Mouse (Mus musculus): Measurements from ENCODE around the gene Pld1. TPM values are rescaled to one million over a fixed set of nuclear protein-coding genes. Genes with fewer than 3 reads are reported as not detected.

Gene Pld1
- polyA plus RNA-seq, 1 experiment from 2014 or later = 5.6 TPM

DNA sequence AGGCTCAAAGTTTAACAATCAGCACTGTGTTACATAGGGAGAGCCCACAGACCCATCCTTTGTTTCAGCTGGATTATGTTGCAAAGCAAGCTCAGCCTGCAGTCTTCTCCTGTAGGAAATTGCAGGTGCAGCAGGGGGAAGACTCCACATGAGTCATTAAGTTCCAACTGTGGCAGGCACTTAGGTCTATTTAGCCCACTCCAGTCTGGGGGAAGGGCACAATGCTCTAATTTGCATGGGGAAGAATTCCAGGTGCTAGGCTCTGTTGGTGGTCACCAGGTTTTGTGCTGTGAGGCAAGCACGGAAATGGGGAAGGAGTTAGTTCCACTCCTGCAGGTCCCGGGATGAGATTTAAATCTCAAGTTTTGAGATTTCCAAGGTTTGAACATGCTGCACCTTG is 99.6 kb downstream of the Pld1 start:
- H3K9me3 ChIP-seq = peaks cover 6% of the 10 kb centered on the region; the same call in 1 of the 2 replicates
- ATAC-seq (ENCODE audit: low read depth) = no peak

DNA sequence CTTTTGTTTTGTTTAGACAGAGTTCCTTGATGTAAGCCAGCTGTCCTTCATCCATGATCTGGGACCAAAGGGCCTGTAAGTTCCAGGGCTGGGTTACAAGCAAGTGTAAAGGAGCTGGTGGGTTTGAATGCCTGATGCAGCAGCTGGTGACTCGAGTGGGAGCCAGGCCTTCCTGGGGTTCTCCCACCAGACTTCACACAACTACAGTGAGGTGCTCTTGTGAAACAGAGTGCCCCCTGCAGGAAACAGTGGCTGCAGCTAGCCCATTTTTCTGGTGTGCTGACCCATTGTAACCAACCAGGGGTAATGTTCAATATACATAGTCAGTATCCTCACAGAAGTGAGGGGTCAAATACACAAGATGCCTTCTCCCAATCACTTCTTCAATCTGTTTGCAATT is 101.3 kb downstream of the Pld1 start:
- Histone ChIP-seq H3K9me3 (peaks cover 6% of the 10 kb centered on the region; the same call in 1 of the 2 replicates), H3K4me3 (no peak overlapping the region), H3K36me3 (peaks cover 13% of the 10 kb centered on the region), H3K9ac (no peak overlapping the region), H3K4me2 (no peak overlapping the region), H3K27me3 (no peaks in the 10 kb centered on the region), H3K27ac (replicated peaks) (no peak overlapping the region), H3K4me1 (replicated peaks) (no peaks in the 10 kb centered on the region)
- 30% methylated on average over 1 of the region's 1 CpGs for WGBS
- no peak for ATAC-seq (ENCODE audit: low read depth)

More for the DNA sequence above, 99.6 kb downstream of the Pld1 start:
- H3K4me2 ChIP-seq = no peak overlapping the region
- H3K36me3 ChIP-seq = peaks cover 13% of the 10 kb centered on the region
- H3K4me3 ChIP-seq = no peak overlapping the region
- H3K27me3 ChIP-seq = no peaks in the 10 kb centered on the region
- no peak overlapping the region for H3K27ac ChIP-seq (replicated peaks)
- WGBS = 24% methylated on average over 2 of the region's 2 CpGs
- H3K4me1 ChIP-seq (replicated peaks) = no peaks in the 10 kb centered on the region
- no peak overlapping the region for H3K9ac ChIP-seq

GRCm38 (mm10) chr3:28041236-28041635 is 102.7 kb downstream of the Pld1 start:
- H3K4me1 ChIP-seq (replicated peaks) = no peaks in the 10 kb centered on the region
- no peaks in the 10 kb centered on the region for H3K27me3 ChIP-seq
- no peak overlapping the region for H3K9ac ChIP-seq
- peaks cover 6% of the 10 kb centered on the region; the same call in 1 of the 2 replicates for H3K9me3 ChIP-seq
- no peak overlapping the region for H3K4me2 ChIP-seq
- H3K36me3 ChIP-seq = peaks cover 13% of the 10 kb centered on the region
- no peak overlapping the region for H3K4me3 ChIP-seq
- ATAC-seq (ENCODE audit: low read depth) = no peak
- H3K27ac ChIP-seq (replicated peaks) = no peak overlapping the region
- WGBS = 92% methylated on average over 8 of the region's 8 CpGs

DNA sequence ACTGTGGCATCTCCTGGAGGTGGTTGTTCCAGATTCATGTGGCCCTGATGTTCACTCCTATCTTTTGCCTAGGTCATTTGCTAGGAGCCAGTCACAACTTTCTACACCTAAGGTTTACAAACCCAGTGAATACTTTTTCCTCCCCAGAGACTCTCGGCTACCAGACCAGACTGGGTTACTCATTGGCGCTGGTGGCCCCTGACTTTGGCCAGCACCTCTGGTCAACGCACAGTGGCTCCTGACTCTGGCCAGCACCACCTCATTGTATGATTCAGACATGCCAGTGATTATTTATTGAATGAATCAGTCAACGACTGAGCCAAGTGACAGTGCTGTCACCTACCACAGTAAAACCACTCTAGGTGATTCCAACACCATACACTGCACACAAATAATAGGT is 103.9 kb downstream of the Pld1 start:
- Histone ChIP-seq H3K4me2 (no peak overlapping the region), H3K27me3 (no peaks in the 10 kb centered on the region), H3K4me3 (no peak overlapping the region), H3K27ac (replicated peaks) (no peak overlapping the region), H3K36me3 (peaks cover 13% of the 10 kb centered on the region), H3K4me1 (replicated peaks) (no peaks in the 10 kb centered on the region), H3K9me3 (peaks cover 6% of the 10 kb centered on the region; the same call in 1 of the 2 replicates), H3K9ac (no peak overlapping the region)
- ATAC-seq (ENCODE audit: low read depth) = no peak
- 95% methylated on average over 4 of the region's 4 CpGs for WGBS

- Histone ChIP-seq H3K4me3 (no peak overlapping the region), H3K27ac (replicated peaks) (no peak overlapping the region), H3K27me3 (no peaks in the 10 kb centered on the region), H3K4me1 (replicated peaks) (no peaks in the 10 kb centered on the region), H3K4me2 (no peak overlapping the region), H3K36me3 (peaks cover 1% of the 10 kb centered on the region; the same call in 1 of the 2 replicates), H3K9me3 (no peaks in the 10 kb centered on the region), H3K9ac (no peak overlapping the region)
- WGBS = 82% methylated on average over 5 of the region's 5 CpGs
- no peak for ATAC-seq (ENCODE audit: low read depth)
These were observed 109.1 kb downstream of the Pld1 start for GRCm38 (mm10) chr3:28047599-28047998.

GRCm38 (mm10) chr3:28049526-28049925 is 111.0 kb downstream of the Pld1 start:
- Histone ChIP-seq H3K4me3 (no peak overlapping the region), H3K27ac (replicated peaks) (no peak overlapping the region), H3K9me3 (no peaks in the 10 kb centered on the region), H3K9ac (no peak overlapping the region), H3K36me3 (no peaks in the 10 kb centered on the region), H3K4me2 (no peak overlapping the region), H3K4me1 (replicated peaks) (no peaks in the 10 kb centered on the region), H3K27me3 (no peaks in the 10 kb centered on the region)
- ATAC-seq (ENCODE audit: low read depth) = no peak
- 92% methylated on average over 2 of the region's 2 CpGs for WGBS

- H3K4me3 ChIP-seq = no peak overlapping the region
- H3K27me3 ChIP-seq = no peaks in the 10 kb centered on the region
- no peak overlapping the region for H3K9ac ChIP-seq
- H3K4me2 ChIP-seq = no peak overlapping the region
- no peaks in the 10 kb centered on the region for H3K36me3 ChIP-seq
- H3K9me3 ChIP-seq = no peaks in the 10 kb centered on the region
- 84% methylated on average over 4 of the region's 4 CpGs for WGBS
- H3K4me1 ChIP-seq (replicated peaks) = no peaks in the 10 kb centered on the region
- H3K27ac ChIP-seq (replicated peaks) = no peak overlapping the region
- no peak for ATAC-seq (ENCODE audit: low read depth)
These were observed 114.6 kb downstream of the Pld1 start for GRCm38 (mm10) chr3:28053076-28053475.

DNA sequence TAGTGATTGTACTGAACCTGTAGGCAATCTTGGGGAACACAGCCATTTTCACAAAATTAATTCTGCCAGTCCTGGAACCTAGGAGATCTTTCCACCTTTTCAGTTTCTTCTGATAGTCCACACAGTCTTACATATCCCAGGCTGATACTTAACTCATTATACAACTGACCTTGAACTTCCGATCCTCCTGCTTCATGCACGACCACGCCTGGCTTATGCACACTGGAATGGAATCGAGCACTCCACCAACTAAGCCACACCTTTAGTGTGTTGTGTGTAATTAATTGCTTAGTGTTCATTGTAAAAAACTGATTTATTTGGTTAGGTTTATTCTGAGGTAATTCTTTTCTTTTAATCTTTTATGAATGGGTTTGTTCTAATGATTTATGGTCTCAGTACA is 122.2 kb downstream of the Pld1 start:
- Histone ChIP-seq H3K4me1 (replicated peaks) (no peaks in the 10 kb centered on the region), H3K27ac (replicated peaks) (no peak overlapping the region), H3K4me2 (no peak overlapping the region), H3K36me3 (no peaks in the 10 kb centered on the region), H3K9me3 (no peaks in the 10 kb centered on the region), H3K27me3 (no peaks in the 10 kb centered on the region), H3K9ac (no peak overlapping the region), H3K4me3 (no peak overlapping the region)
- WGBS = 66% methylated on average over 4 of the region's 4 CpGs
- no peak for ATAC-seq (ENCODE audit: low read depth)

GRCm38 (mm10) chr3:28061155-28061554 is 122.7 kb downstream of the Pld1 start:
- Histone ChIP-seq H3K27me3 (no peaks in the 10 kb centered on the region), H3K9me3 (no peaks in the 10 kb centered on the region), H3K4me3 (no peak overlapping the region), H3K4me1 (replicated peaks) (no peaks in the 10 kb centered on the region), H3K4me2 (no peak overlapping the region), H3K9ac (no peak overlapping the region), H3K27ac (replicated peaks) (no peak overlapping the region), H3K36me3 (no peaks in the 10 kb centered on the region)
- no peak for ATAC-seq (ENCODE audit: low read depth)

DNA sequence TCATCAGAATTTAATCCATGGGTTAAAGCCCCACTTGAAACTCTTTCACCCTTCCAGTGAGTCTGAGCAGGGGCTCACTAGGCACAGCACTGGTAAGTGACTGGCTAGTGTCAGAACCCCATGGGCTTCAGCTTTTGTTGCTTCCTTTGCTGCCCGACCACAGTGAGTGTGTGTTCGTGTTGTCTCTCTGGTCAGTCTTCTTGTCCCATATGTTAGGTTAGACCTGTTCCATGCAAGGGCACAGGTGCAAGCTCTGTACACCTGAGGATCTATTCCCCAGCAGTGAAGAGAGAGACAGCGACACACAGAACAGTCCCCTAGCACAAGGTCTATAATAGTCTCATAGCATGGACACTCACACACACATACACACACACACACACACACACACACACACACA is 140.7 kb downstream of the Pld1 start:
- Histone ChIP-seq H3K9me3 (no peaks in the 10 kb centered on the region), H3K36me3 (peaks cover 7% of the 10 kb centered on the region; the same call in 1 of the 2 replicates), H3K4me3 (no peak overlapping the region), H3K9ac (no peak overlapping the region), H3K27ac (replicated peaks) (no peak overlapping the region), H3K4me2 (no peak overlapping the region), H3K27me3 (no peaks in the 10 kb centered on the region), H3K4me1 (replicated peaks) (no peaks in the 10 kb centered on the region)
- WGBS = 93% methylated on average over 3 of the region's 3 CpGs
- ATAC-seq (ENCODE audit: low read depth) = no peak

DNA sequence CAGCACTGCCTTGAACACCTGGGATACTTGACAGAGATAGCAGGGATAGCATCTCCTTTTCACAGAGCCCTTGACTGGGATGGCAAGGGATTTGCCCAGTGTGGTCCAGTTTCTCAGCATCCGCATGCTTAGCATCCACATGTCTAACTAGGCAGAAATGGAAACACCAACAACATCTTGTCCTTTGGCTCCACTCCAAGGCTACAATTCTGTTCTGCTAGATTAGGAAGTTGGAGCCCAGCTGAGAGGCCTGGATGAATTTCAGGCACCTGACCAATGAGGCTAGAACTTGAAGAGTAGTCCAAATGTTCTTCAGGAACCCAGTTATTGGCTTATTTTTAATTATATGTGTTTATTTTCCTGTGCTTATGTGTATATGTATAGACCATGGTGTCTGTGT is 141.6 kb downstream of the Pld1 start:
- peaks cover 7% of the 10 kb centered on the region; the same call in 1 of the 2 replicates for H3K36me3 ChIP-seq
- H3K27me3 ChIP-seq = no peaks in the 10 kb centered on the region
- H3K9me3 ChIP-seq = no peaks in the 10 kb centered on the region
- no peak overlapping the region for H3K4me3 ChIP-seq
- H3K4me2 ChIP-seq = no peak overlapping the region
- 94% methylated on average over 1 of the region's 1 CpGs for WGBS
- H3K4me1 ChIP-seq (replicated peaks) = no peaks in the 10 kb centered on the region
- no peak for ATAC-seq (ENCODE audit: low read depth)
- H3K9ac ChIP-seq = no peak overlapping the region
- no peak overlapping the region for H3K27ac ChIP-seq (replicated peaks)

- H3K36me3 ChIP-seq = peaks cover 5% of the 10 kb centered on the region; the same call in 1 of the 2 replicates
- H3K9me3 ChIP-seq = no peaks in the 10 kb centered on the region
- H3K27me3 ChIP-seq = no peaks in the 10 kb centered on the region
- no peak for ATAC-seq (ENCODE audit: low read depth)
- 81% methylated on average over 6 of the region's 6 CpGs for WGBS
- no peak overlapping the region for H3K4me2 ChIP-seq
- H3K4me3 ChIP-seq = no peak overlapping the region
- H3K4me1 ChIP-seq (replicated peaks) = no peaks in the 10 kb centered on the region
- no peak overlapping the region for H3K9ac ChIP-seq
- no peak overlapping the region for H3K27ac ChIP-seq (replicated peaks)
These were observed 142.5 kb downstream of the Pld1 start for GRCm38 (mm10) chr3:28081012-28081411.

GRCm38 (mm10) chr3:28083218-28083617 is 144.7 kb downstream of the Pld1 start:
- no peak overlapping the region for H3K9ac ChIP-seq
- no peaks in the 10 kb centered on the region for H3K36me3 ChIP-seq
- WGBS = 73% methylated on average over 3 of the region's 3 CpGs
- H3K4me2 ChIP-seq = no peak overlapping the region
- ATAC-seq (ENCODE audit: low read depth) = no peak
- H3K4me3 ChIP-seq = no peak overlapping the region
- no peak overlapping the region for H3K27ac ChIP-seq (replicated peaks)
- no peaks in the 10 kb centered on the region for H3K27me3 ChIP-seq
- no peaks in the 10 kb centered on the region for H3K9me3 ChIP-seq
- no peaks in the 10 kb centered on the region for H3K4me1 ChIP-seq (replicated peaks)

Data from neural tube, embryonic 13.5 days (tissue).